Mouse (Mus musculus): ENCODE data around the gene E330034G19Rik. TPM values are rescaled to one million over a fixed set of nuclear protein-coding genes. Genes with fewer than 3 reads are reported as not detected.
A peak's percentile ranks its signal among the peaks of the same experiment; 100 is the strongest.

The E330034G19Rik gene
- polyA plus RNA-seq, 1 experiment from 2014 or later, result not detected

DNA sequence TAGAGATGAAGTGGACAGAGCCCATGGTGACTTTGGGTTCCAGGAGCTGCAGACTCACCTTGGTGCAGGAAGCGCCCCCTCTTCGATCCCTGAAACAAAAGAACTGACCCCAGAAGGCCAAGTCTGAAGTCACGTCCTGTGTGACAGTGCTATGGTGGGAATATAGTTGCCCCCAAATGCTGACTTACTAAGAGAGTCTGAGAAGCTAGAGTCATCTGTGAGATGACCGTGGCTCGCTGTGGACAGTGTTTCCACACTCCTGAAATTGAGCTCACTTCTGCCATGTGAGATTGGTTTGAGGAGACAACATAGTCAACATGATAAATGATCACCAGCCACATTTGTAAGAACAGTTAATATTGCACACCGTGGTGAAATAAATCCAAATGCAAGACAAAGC, 30.6 kb upstream of the E330034G19Rik start:
- Histone ChIP-seq H3K9me3 (ENCODE audit: control insufficient read depth, low read length) (no peaks in the 10 kb centered on the region), H3K9ac (no peak overlapping the region), H3K4me3 (replicated peaks; ENCODE audit: low read length) (no peak overlapping the region), H3K27me3 (ENCODE audit: control insufficient read depth, insufficient read depth, low read length) (no peaks in the 10 kb centered on the region), H3K36me3 (replicated peaks; ENCODE audit: control insufficient read depth, insufficient read depth) (no peaks in the 10 kb centered on the region), H3K4me2 (replicated peaks) (no peak overlapping the region), H3K4me1 (replicated peaks; ENCODE audit: control insufficient read depth, insufficient read depth, low read length) (peaks cover 24% of the 10 kb centered on the region), H3K27ac (peak overlapping the region; percentile 81)
- no peak for DNase-seq (ENCODE audit: low spot score)
- peak; percentile 25; the same call in 1 of the 2 replicates for ATAC-seq (ENCODE audit: low FRiP score)
- 80% methylated on average over 6 of the region's 6 CpGs for WGBS

DNA sequence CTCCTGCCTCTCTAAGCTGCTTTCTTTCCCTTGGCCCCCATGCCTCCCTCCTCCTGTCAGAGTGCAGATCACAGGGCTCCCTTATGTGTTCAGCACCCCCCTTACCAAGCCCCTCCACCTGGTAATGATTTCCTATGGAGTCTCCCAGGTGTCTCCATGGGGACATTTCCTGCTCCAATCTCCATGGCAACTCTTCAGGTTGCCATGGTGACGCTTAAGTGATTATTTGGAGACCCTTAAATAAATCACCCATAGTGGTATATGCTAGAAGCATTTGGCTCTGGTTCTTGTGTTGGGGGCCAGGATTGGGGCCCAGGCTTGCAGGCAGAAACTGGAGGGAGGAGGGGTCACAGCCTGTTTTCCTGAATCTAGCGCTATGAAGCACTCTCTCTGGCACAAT, 30.1 kb upstream of the E330034G19Rik start:
- Histone ChIP-seq H3K27me3 (ENCODE audit: control insufficient read depth, insufficient read depth, low read length) (no peaks in the 10 kb centered on the region), H3K9me3 (ENCODE audit: control insufficient read depth, low read length) (no peaks in the 10 kb centered on the region), H3K27ac (peak overlapping the region; percentile 81), H3K36me3 (replicated peaks; ENCODE audit: control insufficient read depth, insufficient read depth) (no peaks in the 10 kb centered on the region), H3K4me1 (replicated peaks; ENCODE audit: control insufficient read depth, insufficient read depth, low read length) (peaks cover 24% of the 10 kb centered on the region), H3K4me3 (replicated peaks; ENCODE audit: low read length) (no peak overlapping the region), H3K4me2 (replicated peaks) (no peak overlapping the region), H3K9ac (no peak overlapping the region)
- peak; percentile 90 for ATAC-seq (ENCODE audit: low FRiP score)
- 30% methylated on average over 2 of the region's 2 CpGs for WGBS
- peak; percentile 80 for DNase-seq (ENCODE audit: low spot score)

DNA sequence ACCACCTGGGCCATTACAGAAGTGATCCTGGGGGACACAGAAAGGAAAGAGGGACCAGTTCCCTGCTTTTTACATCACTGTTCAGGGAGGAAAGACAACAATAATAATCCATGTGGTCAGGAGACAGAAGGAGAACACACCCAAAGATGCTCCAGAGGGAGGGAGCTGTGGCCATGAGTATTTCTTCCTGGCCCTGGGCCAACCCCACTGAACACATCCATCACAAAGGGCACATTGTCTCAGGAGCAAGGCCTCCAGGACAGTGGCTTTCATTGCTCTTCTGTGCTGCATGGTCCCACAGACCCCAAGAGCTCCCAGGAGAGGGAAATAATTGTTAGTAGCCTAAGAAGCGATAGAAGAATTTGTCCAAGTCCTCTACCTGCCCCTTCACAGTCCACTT, 23.4 kb upstream of the E330034G19Rik start:
- H3K9me3 ChIP-seq (ENCODE audit: control insufficient read depth, low read length), result no peaks in the 10 kb centered on the region
- no peak overlapping the region for H3K4me3 ChIP-seq (replicated peaks; ENCODE audit: low read length)
- H3K36me3 ChIP-seq (replicated peaks; ENCODE audit: control insufficient read depth, insufficient read depth), result no peaks in the 10 kb centered on the region
- no peaks in the 10 kb centered on the region for H3K4me1 ChIP-seq (replicated peaks; ENCODE audit: control insufficient read depth, insufficient read depth, low read length)
- no peak overlapping the region for H3K27ac ChIP-seq
- H3K4me2 ChIP-seq (replicated peaks), result no peak overlapping the region
- ATAC-seq (ENCODE audit: low FRiP score), result no peak
- no peak overlapping the region for H3K9ac ChIP-seq
- 58% methylated on average over 1 of the region's 1 CpGs for WGBS
- DNase-seq (ENCODE audit: low spot score), result no peak
- H3K27me3 ChIP-seq (ENCODE audit: control insufficient read depth, insufficient read depth, low read length), result no peaks in the 10 kb centered on the region

DNA sequence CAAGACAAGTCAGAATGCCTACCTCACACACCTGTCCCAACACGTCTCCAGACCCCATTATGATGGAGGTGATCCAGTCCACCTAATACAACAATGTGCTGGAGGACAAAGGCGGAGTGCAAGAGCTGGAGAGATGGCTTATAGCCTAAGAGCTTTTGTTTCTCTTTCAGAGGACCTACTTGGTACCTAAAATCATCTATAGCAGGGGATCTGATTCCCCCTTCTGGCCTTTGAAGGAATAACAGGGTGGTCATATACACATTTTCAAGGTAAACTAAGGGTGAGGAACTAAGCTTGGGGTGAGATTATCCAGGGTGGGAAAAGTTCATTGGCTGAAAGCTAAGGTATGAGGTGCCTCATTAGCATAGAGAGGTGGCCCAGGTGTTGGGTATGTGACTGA, 19.4 kb upstream of the E330034G19Rik start:
- Histone ChIP-seq H3K36me3 (replicated peaks; ENCODE audit: control insufficient read depth, insufficient read depth) (no peaks in the 10 kb centered on the region), H3K4me3 (replicated peaks; ENCODE audit: low read length) (no peak overlapping the region), H3K9ac (no peak overlapping the region), H3K9me3 (ENCODE audit: control insufficient read depth, low read length) (no peaks in the 10 kb centered on the region), H3K4me2 (replicated peaks) (no peak overlapping the region), H3K27me3 (ENCODE audit: control insufficient read depth, insufficient read depth, low read length) (no peaks in the 10 kb centered on the region), H3K4me1 (replicated peaks; ENCODE audit: control insufficient read depth, insufficient read depth, low read length) (no peaks in the 10 kb centered on the region), H3K27ac (no peak overlapping the region)
- peak; percentile 48; the same call in 1 of the 2 replicates for ATAC-seq (ENCODE audit: low FRiP score)
- 66% methylated on average over 2 of the region's 2 CpGs for WGBS
- peak; percentile 71 for DNase-seq (ENCODE audit: low spot score)

DNA sequence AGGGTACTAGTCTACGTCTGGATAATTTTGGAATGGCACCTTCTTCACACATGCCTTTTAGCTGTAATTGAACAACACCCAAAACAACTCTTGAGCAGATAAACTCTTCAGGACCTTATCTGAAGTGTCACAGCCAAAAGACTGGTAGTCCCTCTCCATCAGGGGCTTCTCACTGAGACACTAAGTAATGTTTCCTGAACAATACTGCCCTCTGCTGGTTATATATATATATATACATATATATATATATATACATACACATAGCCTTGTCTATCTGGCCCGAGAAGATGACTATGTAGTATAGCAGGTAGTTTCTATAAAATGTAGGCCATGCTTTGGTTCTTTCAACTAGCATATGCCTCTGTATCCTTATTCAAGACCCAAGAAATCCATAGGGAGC, 17.5 kb upstream of the E330034G19Rik start:
- no peaks in the 10 kb centered on the region for H3K27me3 ChIP-seq (ENCODE audit: control insufficient read depth, insufficient read depth, low read length)
- no peak overlapping the region for H3K27ac ChIP-seq
- no peaks in the 10 kb centered on the region for H3K9me3 ChIP-seq (ENCODE audit: control insufficient read depth, low read length)
- H3K36me3 ChIP-seq (replicated peaks; ENCODE audit: control insufficient read depth, insufficient read depth), result no peaks in the 10 kb centered on the region
- no peak overlapping the region for H3K4me3 ChIP-seq (replicated peaks; ENCODE audit: low read length)
- peak; percentile 75 for DNase-seq (ENCODE audit: low spot score)
- no peaks in the 10 kb centered on the region for H3K4me1 ChIP-seq (replicated peaks; ENCODE audit: control insufficient read depth, insufficient read depth, low read length)
- ATAC-seq (ENCODE audit: low FRiP score), result peak; percentile 59; the same call in 1 of the 2 replicates
- no peak overlapping the region for H3K9ac ChIP-seq
- no peak overlapping the region for H3K4me2 ChIP-seq (replicated peaks)
- WGBS, result 69% methylated on average over 2 of the region's 2 CpGs

DNA sequence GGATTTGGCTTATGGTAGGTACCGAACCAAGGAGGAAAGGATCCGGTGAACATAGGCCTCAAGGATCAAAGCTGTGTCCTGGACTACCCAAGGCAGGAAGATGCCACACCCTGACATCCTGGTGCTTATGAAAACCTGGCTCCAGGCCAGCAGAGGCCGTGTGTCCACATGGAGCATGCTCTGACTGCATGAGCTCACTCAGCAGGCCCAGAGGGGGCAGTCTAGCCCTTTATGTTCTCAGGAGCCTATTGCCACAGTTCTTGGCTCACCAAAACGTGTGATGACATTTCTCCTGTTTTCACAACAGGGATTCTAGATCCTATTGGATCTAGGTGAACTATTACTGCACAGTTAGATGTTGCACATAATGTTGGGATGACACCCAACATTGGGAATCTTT, 11.7 kb upstream of the E330034G19Rik start:
- WGBS, result 66% methylated on average over 4 of the region's 4 CpGs
- Histone ChIP-seq H3K4me2 (replicated peaks) (no peak overlapping the region), H3K4me1 (replicated peaks; ENCODE audit: control insufficient read depth, insufficient read depth, low read length) (no peaks in the 10 kb centered on the region), H3K36me3 (replicated peaks; ENCODE audit: control insufficient read depth, insufficient read depth) (no peaks in the 10 kb centered on the region), H3K27ac (no peak overlapping the region), H3K9ac (no peak overlapping the region), H3K9me3 (ENCODE audit: control insufficient read depth, low read length) (no peaks in the 10 kb centered on the region), H3K4me3 (replicated peaks; ENCODE audit: low read length) (no peak overlapping the region), H3K27me3 (ENCODE audit: control insufficient read depth, insufficient read depth, low read length) (no peaks in the 10 kb centered on the region)
- ATAC-seq (ENCODE audit: low FRiP score) (no peak), DNase-seq (ENCODE audit: low spot score) (no peak)

DNA sequence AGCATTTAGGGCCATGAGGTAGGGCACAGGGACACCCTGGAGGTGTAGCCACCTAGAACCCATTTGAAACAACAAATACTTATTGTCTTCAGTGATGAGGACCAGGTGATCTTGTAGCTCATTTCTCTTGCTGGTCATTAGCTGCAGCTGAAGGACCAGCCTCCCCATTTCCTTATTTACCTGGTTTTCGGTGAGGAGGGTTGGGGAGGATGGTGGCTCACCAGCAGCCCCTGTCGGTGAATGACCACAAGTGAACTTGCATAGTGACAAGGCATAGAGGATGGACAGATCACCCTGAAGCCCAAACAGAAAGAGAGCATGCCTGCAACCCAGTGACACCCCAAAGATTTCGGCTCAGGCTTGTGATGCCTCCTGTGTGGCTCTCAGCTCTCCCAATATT, 10.7 kb upstream of the E330034G19Rik start:
- no peak overlapping the region for H3K4me2 ChIP-seq (replicated peaks)
- 77% methylated on average over 3 of the region's 3 CpGs for WGBS
- H3K36me3 ChIP-seq (replicated peaks; ENCODE audit: control insufficient read depth, insufficient read depth), result no peaks in the 10 kb centered on the region
- H3K9ac ChIP-seq, result no peak overlapping the region
- H3K9me3 ChIP-seq (ENCODE audit: control insufficient read depth, low read length), result no peaks in the 10 kb centered on the region
- no peaks in the 10 kb centered on the region for H3K27me3 ChIP-seq (ENCODE audit: control insufficient read depth, insufficient read depth, low read length)
- no peak overlapping the region for H3K4me3 ChIP-seq (replicated peaks; ENCODE audit: low read length)
- H3K4me1 ChIP-seq (replicated peaks; ENCODE audit: control insufficient read depth, insufficient read depth, low read length), result no peaks in the 10 kb centered on the region
- no peak for DNase-seq (ENCODE audit: low spot score)
- no peak overlapping the region for H3K27ac ChIP-seq
- no peak for ATAC-seq (ENCODE audit: low FRiP score)

DNA sequence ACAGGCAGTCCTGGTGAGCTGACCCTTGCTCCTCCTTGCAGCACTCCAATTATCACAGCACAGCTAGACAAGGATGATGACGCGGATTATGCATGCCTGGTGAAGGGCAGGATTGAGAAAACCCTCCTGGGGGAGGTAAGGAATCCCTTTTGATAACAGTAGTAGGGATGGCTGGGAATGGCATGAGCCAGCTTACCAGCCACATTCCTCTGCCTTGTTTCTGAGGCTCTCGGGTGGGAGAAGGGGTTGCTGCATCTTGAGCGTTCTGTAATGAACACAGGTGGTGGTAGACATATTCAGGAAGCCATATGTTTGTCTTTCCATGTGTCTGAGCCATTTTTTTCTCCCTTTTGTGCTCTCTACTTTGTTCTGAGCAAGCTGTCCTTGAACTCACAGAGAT, 6.9 kb upstream of the E330034G19Rik start:
- H3K4me1 ChIP-seq (replicated peaks; ENCODE audit: control insufficient read depth, insufficient read depth, low read length), result no peaks in the 10 kb centered on the region
- H3K4me2 ChIP-seq (replicated peaks), result no peak overlapping the region
- H3K27ac ChIP-seq, result no peak overlapping the region
- 58% methylated on average over 4 of the region's 4 CpGs for WGBS
- H3K9me3 ChIP-seq (ENCODE audit: control insufficient read depth, low read length), result no peaks in the 10 kb centered on the region
- no peak overlapping the region for H3K9ac ChIP-seq
- DNase-seq (ENCODE audit: low spot score) (no peak), ATAC-seq (ENCODE audit: low FRiP score) (no peak)
- H3K4me3 ChIP-seq (replicated peaks; ENCODE audit: low read length), result no peak overlapping the region
- H3K27me3 ChIP-seq (ENCODE audit: control insufficient read depth, insufficient read depth, low read length), result no peaks in the 10 kb centered on the region
- no peaks in the 10 kb centered on the region for H3K36me3 ChIP-seq (replicated peaks; ENCODE audit: control insufficient read depth, insufficient read depth)

DNA sequence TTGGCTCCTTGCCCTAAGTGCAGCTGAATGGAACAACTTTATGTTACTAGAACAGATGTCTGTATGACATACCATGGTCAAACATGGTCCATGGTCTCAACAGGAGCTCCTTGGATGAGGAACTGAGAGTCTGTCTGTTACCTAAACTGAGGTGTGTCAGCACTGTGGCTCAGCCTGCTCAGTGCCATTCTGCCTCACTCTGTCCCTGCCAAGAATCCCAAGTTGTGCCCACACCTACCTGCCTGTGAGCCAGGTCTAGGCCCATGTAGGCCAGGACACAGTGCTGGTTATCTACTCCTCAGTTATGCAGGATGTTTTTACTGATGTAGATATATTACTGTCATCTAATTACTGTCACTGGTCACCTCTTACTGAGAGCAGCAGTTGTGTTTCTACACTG, 2.3 kb upstream of the E330034G19Rik start:
- no peak for DNase-seq (ENCODE audit: low spot score)
- no peak overlapping the region for H3K4me2 ChIP-seq (replicated peaks)
- no peak for ATAC-seq (ENCODE audit: low FRiP score)
- no peaks in the 10 kb centered on the region for H3K9me3 ChIP-seq (ENCODE audit: control insufficient read depth, low read length)
- no peaks in the 10 kb centered on the region for H3K36me3 ChIP-seq (replicated peaks; ENCODE audit: control insufficient read depth, insufficient read depth)
- no peaks in the 10 kb centered on the region for H3K27me3 ChIP-seq (ENCODE audit: control insufficient read depth, insufficient read depth, low read length)
- no peaks in the 10 kb centered on the region for H3K4me1 ChIP-seq (replicated peaks; ENCODE audit: control insufficient read depth, insufficient read depth, low read length)
- no peak overlapping the region for H3K27ac ChIP-seq
- no peak overlapping the region for H3K9ac ChIP-seq
- H3K4me3 ChIP-seq (replicated peaks; ENCODE audit: low read length), result no peak overlapping the region

DNA sequence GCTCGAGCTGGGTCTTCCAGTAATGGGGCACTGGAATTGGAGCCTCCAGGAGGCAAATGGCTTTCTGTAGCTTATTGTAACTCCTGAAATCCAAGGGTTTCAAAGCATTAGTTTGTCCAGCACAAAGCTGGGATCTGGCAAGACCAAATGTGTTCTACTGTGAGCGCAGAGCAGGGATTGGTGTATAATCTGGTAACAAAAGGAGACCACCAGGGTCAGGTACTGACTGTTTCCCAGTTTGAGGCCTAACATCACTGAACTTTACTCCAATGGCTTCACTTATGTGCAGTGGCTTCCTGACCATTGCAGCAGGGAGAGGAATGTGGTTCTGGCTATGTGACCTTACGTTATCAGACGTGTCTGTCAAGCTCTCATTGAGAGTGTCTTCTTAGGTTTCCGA, 617 bp downstream of the E330034G19Rik start:
- WGBS, result 89% methylated on average over 5 of the region's 5 CpGs

More for the DNA sequence above, 617 bp downstream of the E330034G19Rik start:
- Histone ChIP-seq H3K4me1 (replicated peaks; ENCODE audit: control insufficient read depth, insufficient read depth, low read length) (no peaks in the 10 kb centered on the region), H3K27ac (no peak overlapping the region), H3K27me3 (ENCODE audit: control insufficient read depth, insufficient read depth, low read length) (no peaks in the 10 kb centered on the region), H3K36me3 (replicated peaks; ENCODE audit: control insufficient read depth, insufficient read depth) (no peaks in the 10 kb centered on the region), H3K9ac (no peak overlapping the region), H3K4me2 (replicated peaks) (no peak overlapping the region), H3K9me3 (ENCODE audit: control insufficient read depth, low read length) (no peaks in the 10 kb centered on the region), H3K4me3 (replicated peaks; ENCODE audit: low read length) (no peak overlapping the region)
- DNase-seq (ENCODE audit: low spot score) (no peak), ATAC-seq (ENCODE audit: low FRiP score) (no peak)

Measured in hindbrain, embryonic 14.5 days (tissue).